Mouse (Mus musculus) midbrain, embryonic 13.5 days (tissue): Measurements from ENCODE around the gene Ppp3ca. TPM values are rescaled to one million over a fixed set of nuclear protein-coding genes. Genes with fewer than 3 reads are reported as not detected.

Experiments
- ATAC-seq: fragments of 200-750 bp; cut with Nextera tagmentation; 2 replicates; pipeline ENCODE4 v1.8.0; 2017; ENCODE audit warnings: mild to moderate bottlenecking, moderate TSS enrichment, moderate library complexity
- H3K27ac ChIP-seq: fragments of 300-500 bp; sonication (generic); 2 replicates; pipeline ENCODE4 v1.5.1; 2015; ENCODE audit warnings: inconsistent platforms, mild to moderate bottlenecking, moderate library complexity
- H3K27me3 ChIP-seq: fragments of 300-500 bp; sonication (generic); 2 replicates; pipeline ENCODE4 v1.6.1; 2015; ENCODE audit warnings: mild to moderate bottlenecking, inconsistent platforms
- H3K36me3 ChIP-seq: fragments of 300-500 bp; sonication (generic); 2 replicates; pipeline ENCODE4 v1.6.1; 2015; ENCODE audit warnings: mild to moderate bottlenecking, inconsistent platforms
- H3K4me1 ChIP-seq: fragments of 300-500 bp; sonication (generic); replicated peaks from 2 replicates; pipeline ENCODE4 v1.6.1; 2015; ENCODE audit warnings: inconsistent platforms
- H3K4me2 ChIP-seq: fragments of 300-500 bp; sonication (generic); replicated peaks from 2 replicates; pipeline ENCODE4 v1.6.1; 2015; ENCODE audit warnings: moderate library complexity, mild to moderate bottlenecking, inconsistent platforms
- H3K4me3 ChIP-seq: fragments of 300-500 bp; sonication (generic); replicated peaks from 2 replicates; pipeline ENCODE4 v1.5.1; 2015; ENCODE audit warnings: mild to moderate bottlenecking, inconsistent platforms
- H3K9ac ChIP-seq: fragments of 300-500 bp; sonication (generic); replicated peaks from 2 replicates; pipeline ENCODE4 v1.6.1; 2015; ENCODE audit warnings: mild to moderate bottlenecking, inconsistent platforms
- H3K9me3 ChIP-seq: fragments of 300-500 bp; sonication (generic); 2 replicates; pipeline ENCODE4 v1.6.1; 2016; ENCODE audit warnings: mild to moderate bottlenecking, inconsistent platforms
- WGBS: fragments of 180-500 bp; shearing (Covaris S2); methylation state at CpG from one replicate; pipeline ENCODE4 v1.1.7; 2015; 5-methylcytosine and 5-hydroxymethylcytosine counted together
- polyA plus RNA-seq: library from polyadenylated mRNA; unstranded; fragments of >200 nt; fragmentation: Nextera tagmentation; extraction: Ambion mirVana; gene quantifications from 2 replicates; pipeline ENCODE4 v1.2.1, GENCODE M21; 2015

The Ppp3ca gene
- polyA plus RNA-seq, 1 experiment from 2014 or later: 109 TPM

GRCm38 (mm10) chr3:136671940-136672278 is 2.0 kb downstream of the Ppp3ca start:
- Histone ChIP-seq H3K4me2 (peak overlapping the region; percentile 67), H3K27me3 (no peaks in the 10 kb centered on the region), H3K9ac (peak overlapping the region; percentile 94), H3K27ac (peak overlapping the region; percentile 98), H3K36me3 (no peaks in the 10 kb centered on the region), H3K9me3 (no peaks in the 10 kb centered on the region), H3K4me3 (peak overlapping the region; percentile 92), H3K4me1 (peaks cover 40% of the 10 kb centered on the region)
- no peak for ATAC-seq
- WGBS: 9% methylated on average over 5 of the region's 5 CpGs

DNA sequence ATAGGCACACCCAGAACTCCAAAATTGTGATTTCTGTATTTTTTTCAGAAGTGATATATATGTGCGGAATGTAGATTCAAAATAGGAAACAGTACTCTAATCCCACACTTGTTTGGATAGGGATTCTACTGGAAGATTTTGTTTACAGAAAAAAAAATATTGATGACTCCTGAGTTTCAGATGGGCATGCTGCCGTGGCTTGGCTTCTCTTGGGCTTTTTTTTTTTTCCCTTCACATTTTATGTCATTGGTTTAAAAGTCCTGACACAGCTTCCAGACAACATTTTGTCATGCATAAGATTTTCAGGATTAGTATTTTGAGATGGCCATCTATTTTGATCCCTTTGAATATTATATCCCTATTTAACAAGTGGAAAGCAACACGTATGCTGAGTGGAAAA is 2.9 kb downstream of the Ppp3ca start:
- Histone ChIP-seq H3K4me2 (peak overlapping the region; percentile 67), H3K27me3 (no peaks in the 10 kb centered on the region), H3K9me3 (no peaks in the 10 kb centered on the region), H3K27ac (no peak overlapping the region), H3K4me3 (peak overlapping the region; percentile 92), H3K36me3 (no peaks in the 10 kb centered on the region), H3K9ac (no peak overlapping the region; the same call in 1 of the 2 replicates), H3K4me1 (peaks cover 45% of the 10 kb centered on the region)
- WGBS: 81% methylated on average over 3 of the region's 3 CpGs
- ATAC-seq: no peak

DNA sequence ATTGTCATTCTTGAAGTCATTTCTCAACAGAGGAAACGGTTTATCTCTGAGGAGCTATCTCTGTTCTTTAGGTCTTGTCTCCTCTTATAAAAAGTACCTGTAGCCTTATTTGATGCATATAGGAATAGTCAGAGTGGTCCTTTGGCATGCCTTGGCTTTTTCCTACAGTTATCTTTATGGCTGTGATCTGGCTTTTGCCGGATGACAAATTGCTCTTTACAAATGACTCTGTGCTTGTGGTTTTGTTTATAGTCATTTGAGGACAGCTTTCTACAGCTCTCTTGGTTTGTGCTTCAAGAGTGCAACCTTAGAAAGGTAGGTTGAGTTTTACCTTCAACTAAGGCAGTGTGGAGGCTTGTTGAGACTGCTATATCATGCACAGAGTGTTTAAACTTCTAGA is 3.4 kb downstream of the Ppp3ca start:
- no peak overlapping the region; the same call in 1 of the 2 replicates for H3K4me3 ChIP-seq
- no peaks in the 10 kb centered on the region for H3K36me3 ChIP-seq
- peak overlapping the region; percentile 17 for H3K4me2 ChIP-seq

DNA sequence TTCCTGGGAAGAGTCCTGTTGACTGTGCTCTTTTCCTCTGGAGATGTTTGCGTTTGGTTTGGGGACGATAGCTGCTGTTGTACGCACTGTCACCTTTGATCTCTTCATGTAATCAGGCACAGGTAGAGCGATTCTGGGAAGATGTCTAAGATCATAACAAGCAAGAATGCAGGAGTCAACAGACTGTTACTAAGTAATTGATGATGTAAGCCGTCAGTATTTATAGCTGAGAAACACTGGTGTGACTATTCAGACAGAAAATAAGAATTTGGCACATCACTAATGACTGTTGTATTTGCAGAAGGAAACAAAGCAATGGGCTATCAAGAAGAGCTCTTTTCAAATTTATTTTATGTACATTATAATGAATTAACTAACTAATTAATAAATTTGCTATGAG is 4.6 kb downstream of the Ppp3ca start:
- Histone ChIP-seq H3K4me2 (0 out of 2 replicates have a peak overlapping the region, but pooled peaks have one; percentile 14), H3K4me3 (no peak overlapping the region)

More for the DNA sequence above, 3.4 kb downstream of the Ppp3ca start:
- Histone ChIP-seq H3K9ac (no peak overlapping the region), H3K9me3 (no peaks in the 10 kb centered on the region), H3K27ac (no peak overlapping the region), H3K27me3 (no peaks in the 10 kb centered on the region), H3K4me1 (peaks cover 47% of the 10 kb centered on the region)
- WGBS: 89% methylated on average over 2 of the region's 2 CpGs
- ATAC-seq: no peak

GRCm38 (mm10) chr3:136676991-136677390 is 7.1 kb downstream of the Ppp3ca start:
- 94% methylated on average over 2 of the region's 2 CpGs for WGBS

More for the DNA sequence above, 4.6 kb downstream of the Ppp3ca start:
- Histone ChIP-seq H3K9me3 (no peaks in the 10 kb centered on the region), H3K27me3 (no peaks in the 10 kb centered on the region), H3K9ac (no peak overlapping the region), H3K36me3 (no peaks in the 10 kb centered on the region), H3K27ac (no peak overlapping the region), H3K4me1 (peaks cover 52% of the 10 kb centered on the region)
- ATAC-seq: no peak
- WGBS: 64% methylated on average over 5 of the region's 5 CpGs

GRCm38 (mm10) chr3:136678386-136678785 is 8.5 kb downstream of the Ppp3ca start:
- no peak overlapping the region for H3K4me3 ChIP-seq
- no peaks in the 10 kb centered on the region for H3K36me3 ChIP-seq
- WGBS: 74% methylated on average over 8 of the region's 8 CpGs
- H3K4me2 ChIP-seq: no peak overlapping the region
- H3K9me3 ChIP-seq: no peaks in the 10 kb centered on the region
- H3K27me3 ChIP-seq: no peaks in the 10 kb centered on the region
- H3K9ac ChIP-seq: no peak overlapping the region
- H3K4me1 ChIP-seq: peaks cover 62% of the 10 kb centered on the region
- no peak overlapping the region for H3K27ac ChIP-seq
- ATAC-seq: no peak

More at GRCm38 (mm10) chr3:136676991-136677390, 7.1 kb downstream of the Ppp3ca start:
- no peak overlapping the region for H3K27ac ChIP-seq
- H3K4me2 ChIP-seq: no peak overlapping the region
- no peak overlapping the region for H3K9ac ChIP-seq
- H3K4me3 ChIP-seq: no peak overlapping the region
- H3K27me3 ChIP-seq: no peaks in the 10 kb centered on the region
- no peaks in the 10 kb centered on the region for H3K9me3 ChIP-seq
- peaks cover 69% of the 10 kb centered on the region for H3K4me1 ChIP-seq
- no peak for ATAC-seq
- no peaks in the 10 kb centered on the region for H3K36me3 ChIP-seq

DNA sequence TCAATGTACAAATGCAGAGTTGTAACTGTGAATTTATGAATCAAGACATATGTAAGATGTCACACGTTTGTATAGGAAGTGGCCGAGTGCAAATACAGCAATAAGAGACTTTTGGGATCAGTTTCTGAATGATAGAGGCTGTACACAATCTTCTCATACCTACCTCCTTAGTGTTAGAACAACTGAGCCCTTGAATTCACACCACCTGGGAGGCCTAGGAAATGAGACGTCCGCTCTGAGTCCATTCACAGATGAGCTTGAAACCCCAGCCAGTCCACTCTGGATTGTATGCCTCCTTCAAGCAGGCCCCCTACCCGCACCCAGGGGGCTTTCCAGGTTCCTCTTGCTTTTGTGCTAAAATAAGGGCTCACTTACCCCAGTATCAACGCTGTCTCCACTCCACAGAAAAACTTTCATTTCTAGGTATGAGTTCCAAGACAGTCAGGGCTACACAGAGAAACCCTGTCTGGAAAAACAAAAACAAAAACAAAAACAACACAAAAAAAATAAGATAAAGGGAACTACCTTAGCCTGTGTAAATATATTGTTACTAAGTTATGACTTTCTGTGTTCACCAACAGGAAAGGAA is 10.1 kb downstream of the Ppp3ca start:
- WGBS: 68% methylated on average over 6 of the region's 6 CpGs
- Histone ChIP-seq H3K4me1 (peaks cover 52% of the 10 kb centered on the region), H3K9ac (no peak overlapping the region), H3K27ac (no peak overlapping the region), H3K36me3 (no peaks in the 10 kb centered on the region), H3K9me3 (no peaks in the 10 kb centered on the region), H3K27me3 (no peaks in the 10 kb centered on the region), H3K4me2 (no peak overlapping the region), H3K4me3 (no peak overlapping the region)
- ATAC-seq: no peak

DNA sequence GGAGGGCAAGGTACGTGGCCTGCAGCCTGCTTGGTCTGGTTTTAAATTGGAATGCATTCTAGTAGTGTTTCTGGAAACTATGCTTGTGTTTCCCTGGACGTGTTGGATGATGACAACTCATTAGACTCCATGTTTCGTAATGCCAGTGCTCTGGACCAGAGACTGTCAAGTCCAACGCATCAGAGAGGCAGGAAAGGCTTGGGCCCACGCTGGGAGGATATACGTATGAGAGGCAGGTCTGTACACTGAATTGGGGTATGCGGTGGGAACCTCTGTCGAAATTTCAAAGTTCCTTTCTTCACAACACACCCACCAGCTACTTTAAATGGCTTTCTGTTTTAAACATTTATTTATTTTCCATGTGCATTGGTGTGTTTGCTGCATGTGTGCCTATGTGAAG is 12.3 kb downstream of the Ppp3ca start:
- peaks cover 39% of the 10 kb centered on the region for H3K4me1 ChIP-seq
- H3K36me3 ChIP-seq: no peaks in the 10 kb centered on the region
- H3K9ac ChIP-seq: no peak overlapping the region
- H3K9me3 ChIP-seq: no peaks in the 10 kb centered on the region
- 0 out of 2 replicates have a peak, but pooled peaks have one; percentile 28 for ATAC-seq
- H3K4me2 ChIP-seq: no peak overlapping the region
- no peak overlapping the region for H3K27ac ChIP-seq
- H3K27me3 ChIP-seq: no peaks in the 10 kb centered on the region
- no peak overlapping the region for H3K4me3 ChIP-seq
- WGBS: 89% methylated on average over 8 of the region's 8 CpGs

GRCm38 (mm10) chr3:136684191-136684958 is 14.5 kb downstream of the Ppp3ca start:
- Histone ChIP-seq H3K4me1 (peaks cover 24% of the 10 kb centered on the region), H3K9me3 (no peaks in the 10 kb centered on the region), H3K4me2 (no peak overlapping the region), H3K36me3 (no peaks in the 10 kb centered on the region), H3K4me3 (no peak overlapping the region), H3K27ac (no peak overlapping the region), H3K27me3 (no peaks in the 10 kb centered on the region), H3K9ac (no peak overlapping the region)
- WGBS: 92% methylated on average over 15 of the region's 15 CpGs
- no peak for ATAC-seq

- Histone ChIP-seq H3K9me3 (no peaks in the 10 kb centered on the region), H3K4me3 (no peak overlapping the region), H3K36me3 (no peaks in the 10 kb centered on the region), H3K27me3 (no peaks in the 10 kb centered on the region), H3K4me2 (no peak overlapping the region), H3K9ac (no peak overlapping the region), H3K27ac (no peak overlapping the region), H3K4me1 (peaks cover 12% of the 10 kb centered on the region)
- WGBS: 88% methylated on average over 8 of the region's 8 CpGs
- ATAC-seq: no peak
Measured at GRCm38 (mm10) chr3:136686429-136686828, 16.5 kb downstream of the Ppp3ca start.

GRCm38 (mm10) chr3:136688101-136688586 is 18.2 kb downstream of the Ppp3ca start:
- Histone ChIP-seq H3K27me3 (no peaks in the 10 kb centered on the region), H3K4me3 (no peak overlapping the region), H3K27ac (no peak overlapping the region), H3K4me1 (no peaks in the 10 kb centered on the region), H3K9me3 (no peaks in the 10 kb centered on the region), H3K4me2 (no peak overlapping the region), H3K9ac (no peak overlapping the region), H3K36me3 (no peaks in the 10 kb centered on the region)
- 80% methylated on average over 9 of the region's 9 CpGs for WGBS
- no peak for ATAC-seq

GRCm38 (mm10) chr3:136689793-136690543 is 20.0 kb downstream of the Ppp3ca start:
- Histone ChIP-seq H3K27ac (no peak overlapping the region), H3K27me3 (no peaks in the 10 kb centered on the region), H3K36me3 (no peaks in the 10 kb centered on the region), H3K9me3 (no peaks in the 10 kb centered on the region), H3K4me1 (no peaks in the 10 kb centered on the region), H3K4me2 (no peak overlapping the region), H3K9ac (no peak overlapping the region), H3K4me3 (no peak overlapping the region)
- ATAC-seq: no peak
- 95% methylated on average over 7 of the region's 7 CpGs for WGBS
